Comparison of ENCODE assay signal across 27 mouse cellular contexts in genomic region chr17:5185501-5185900, GRCm38 (mm10).
DNase-seq lines count a peak whose midpoint lies in the region; ATAC-seq and TF ChIP-seq lines count a peak whose summit lies in the region.
"Had no signal": no experiment of that assay in that cellular context is flagged by ENCODE, and none has a peak within 500 bp of the region (broad histone marks: within the 10 kb centered on the region; RNA-seq: fewer than 3 reads in every experiment).

No protein-coding gene starts in this region.

- H3K4me1 ChIP-seq in hindbrain, embryonic 13.5 days (replicated peaks) = peaks cover 80% of the 10 kb centered on the region
- peaks cover 21% of the 10 kb centered on the region for H3K4me1 ChIP-seq in hindbrain, embryonic 14.5 days (replicated peaks; ENCODE audit: control insufficient read depth, insufficient read depth, low read length)
- H3K4me1 ChIP-seq in bone marrow, adult 2 months (ENCODE audit: control insufficient read depth, insufficient read depth, low read length) = peaks cover 1% of the 10 kb centered on the region

- H3K36me3 ChIP-seq in hindbrain, embryonic 13.5 days = no peaks in the 10 kb centered on the region
- no peaks in the 10 kb centered on the region for H3K36me3 ChIP-seq in hindbrain, embryonic 14.5 days (replicated peaks; ENCODE audit: control insufficient read depth, insufficient read depth)
- H3K36me3 ChIP-seq: embryonic facial prominence, embryonic 13.5 days; embryonic facial prominence, embryonic 15.5 days; forebrain, embryonic 10.5 days; forebrain, embryonic 12.5 days had no signal

- H3K9ac ChIP-seq in hindbrain, embryonic 13.5 days = no peak overlapping the region
- H3K9ac ChIP-seq in hindbrain, embryonic 14.5 days = no peak overlapping the region
- H3K9ac ChIP-seq: embryonic facial prominence, embryonic 13.5 days; embryonic facial prominence, embryonic 15.5 days; forebrain, embryonic 12.5 days had no signal

- 0 out of 2 replicates have a peak overlapping the region, but pooled peaks have one; percentile 4 for H3K27ac ChIP-seq in hindbrain, embryonic 13.5 days
- no peak overlapping the region for H3K27ac ChIP-seq in hindbrain, embryonic 14.5 days
- H3K27ac ChIP-seq in bone marrow, adult 2 months (ENCODE audit: control insufficient read depth, insufficient read depth, low read depth, low read length, poor library complexity) = peak overlapping the region; percentile 63; the same call in 1 of the 2 replicates
- H3K27ac ChIP-seq: embryonic facial prominence, embryonic 13.5 days; embryonic facial prominence, embryonic 15.5 days; forebrain, embryonic 10.5 days; forebrain, embryonic 12.5 days had no signal

- H3K4me3 ChIP-seq in hindbrain, embryonic 13.5 days = no peak overlapping the region
- H3K4me3 ChIP-seq in hindbrain, embryonic 14.5 days (replicated peaks; ENCODE audit: low read length) = no peak overlapping the region
- H3K4me3 ChIP-seq in bone marrow, adult 2 months (replicated peaks; ENCODE audit: control insufficient read depth, low read depth, low read length) = no peak overlapping the region
- H3K4me3 ChIP-seq: embryonic facial prominence, embryonic 13.5 days; embryonic facial prominence, embryonic 15.5 days; erythroblast, embryonic 14.5 days; forebrain, embryonic 10.5 days; forebrain, embryonic 12.5 days had no signal

- H3K9me3 ChIP-seq in hindbrain, embryonic 13.5 days = no peaks in the 10 kb centered on the region
- no peaks in the 10 kb centered on the region for H3K9me3 ChIP-seq in hindbrain, embryonic 14.5 days (ENCODE audit: control insufficient read depth, low read length)
- H3K9me3 ChIP-seq: embryonic facial prominence, embryonic 13.5 days; embryonic facial prominence, embryonic 15.5 days; forebrain, embryonic 10.5 days; forebrain, embryonic 12.5 days; G1E had no signal

- DNase-seq in hindbrain, embryonic 14.5 days (ENCODE audit: low spot score) = no peak
- peak; percentile 37 to 50 for DNase-seq in spleen, postnatal 36 days (ENCODE audit: low spot score in 2 of 2)
- DNase-seq in spleen, adult 12 weeks (ENCODE audit: low spot score) = no peak
- no peak for DNase-seq in frontal cortex, postnatal 25 days (ENCODE audit: low spot score in 2 of 2)
- DNase-seq in ovary, postnatal 14 days (ENCODE audit: low spot score) = no peak
- DNase-seq: adrenal gland, adult 8-10 months; adrenal gland, postnatal 14 days; adrenal gland, postnatal 36 days; cerebellum, adult 11 months; cerebellum, adult 18-20 months; cerebellum, adult 8-10 months; cerebellum, adult 9-11 months; cerebellum, postnatal 14 days; cerebellum, postnatal 36 days; embryo, embryonic 11 days had no signal

- no peak overlapping the region for H3K4me2 ChIP-seq in hindbrain, embryonic 13.5 days
- H3K4me2 ChIP-seq in hindbrain, embryonic 14.5 days (replicated peaks) = no peak overlapping the region
- H3K4me2 ChIP-seq: embryonic facial prominence, embryonic 13.5 days; embryonic facial prominence, embryonic 15.5 days; forebrain, embryonic 12.5 days had no signal

- WGBS in hindbrain, embryonic 13.5 days = 84% methylated on average over 4 of the region's 4 CpGs
- WGBS in hindbrain, embryonic 14.5 days = 82% methylated on average over 4 of the region's 4 CpGs
- WGBS in bone marrow, adult 2 months = 48% methylated on average over 4 of the region's 4 CpGs

- no peak for TF ChIP-seq POLR2A in bone marrow, adult 2 months (IDR thresholded peaks at IDR 0.05; ENCODE audit: borderline replicate concordance, control insufficient read depth, low read depth, low read length)

- H3K27me3 ChIP-seq in hindbrain, embryonic 13.5 days = no peaks in the 10 kb centered on the region
- no peaks in the 10 kb centered on the region for H3K27me3 ChIP-seq in hindbrain, embryonic 14.5 days (ENCODE audit: control insufficient read depth, insufficient read depth, low read length)
- H3K27me3 ChIP-seq: embryonic facial prominence, embryonic 13.5 days; embryonic facial prominence, embryonic 15.5 days; forebrain, embryonic 12.5 days; Patski had no signal

- TF ChIP-seq CTCF in bone marrow, adult 2 months (IDR thresholded peaks at IDR 0.05; ENCODE audit: control insufficient read depth, insufficient read depth, low read length) = no peak

- no peak for ATAC-seq in hindbrain, embryonic 13.5 days (ENCODE audit: low FRiP score)
- no peak for ATAC-seq in hindbrain, embryonic 14.5 days (ENCODE audit: low FRiP score)
- ATAC-seq: activated CD4-positive, CD25-positive, alpha-beta regulatory T cell, adult 4 months; forebrain, embryonic 14.5 days; forebrain, embryonic 16.5 days; Patski had no signal

Comparison
In these comparisons a context has a peak if more than half of its experiments do, and no peak if none do; other contexts are left out.
1. DNase-seq: peak in spleen, postnatal 36 days (2 of 2); none in hindbrain, embryonic 14.5 days (single experiment), spleen, adult 12 weeks (single experiment), frontal cortex, postnatal 25 days (0 of 2) and ovary, postnatal 14 days (single experiment).